Mouse (Mus musculus) lung, postnatal 0 days (tissue): ENCODE data around the gene Babam1.

Experiments
- CTCF ChIP-seq: IDR thresholded peaks from 2 replicates; pipeline ENCODE4 v1.5.1; 2016; ENCODE audit warnings: antibody characterized with exemption, mild to moderate bottlenecking
- EP300 ChIP-seq: IDR thresholded peaks from 2 replicates; pipeline ENCODE4 v1.6.1; 2016; ENCODE audit warnings: antibody characterized with exemption, mild to moderate bottlenecking, control low read depth

DNA sequence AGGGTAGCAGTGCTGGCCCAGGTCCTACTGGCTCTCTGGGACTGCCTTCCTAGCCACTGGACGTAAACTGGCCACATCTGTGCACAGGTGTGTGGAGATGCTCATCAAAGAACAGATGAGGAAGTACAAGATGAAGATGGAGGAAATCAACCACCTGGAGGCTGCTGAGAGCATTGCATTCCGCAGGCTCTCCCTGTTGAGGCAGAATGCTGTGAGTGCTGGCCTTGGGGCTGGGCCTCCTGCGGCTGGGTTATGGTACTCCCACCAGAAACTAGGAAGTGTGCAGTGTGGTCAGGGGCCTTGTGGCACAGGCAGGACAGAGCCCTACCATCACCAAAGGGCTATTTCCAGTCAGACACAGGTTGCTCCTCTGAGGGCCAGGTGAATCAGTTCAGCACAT, 38.6 kb upstream of the Babam1 start:
- TF ChIP-seq EP300 (no peak), CTCF (no peak)
